Mouse (Mus musculus) G1E (cell line): ENCODE measurements around the gene Ralb. TPM values are rescaled to one million over a fixed set of nuclear protein-coding genes. Genes with fewer than 3 reads are reported as not detected.

Experiments
- ATAC-seq: 2 replicates; pipeline ENCODE4 v1.8.0; 2016; ENCODE audit warnings: mild to moderate bottlenecking; ENCODE audit not compliant: insufficient number of reproducible peaks, poor library complexity, low FRiP score, severe bottlenecking; ENCODE audit errors: extremely low read depth
- DNase-seq: peaks from one replicate; pipeline ENCODE4 v3.0.0; 2012; ENCODE audit warnings: low spot score
- H3K27me3 ChIP-seq: 2 replicates; pipeline ENCODE4 v1.6.1; 2012; ENCODE audit warnings: mild to moderate bottlenecking, low read length, inconsistent platforms; ENCODE audit not compliant: insufficient read depth
- H3K36me3 ChIP-seq: replicated peaks from 2 replicates; pipeline ENCODE3; 2012; ENCODE audit warnings: mild to moderate bottlenecking, inconsistent platforms
- H3K4me1 ChIP-seq: 2 replicates; pipeline ENCODE4 v1.6.1; 2012; ENCODE audit warnings: low read depth, low read length, inconsistent platforms, mixed read lengths; ENCODE audit not compliant: insufficient read depth
- H3K4me3 ChIP-seq: 2 replicates; pipeline ENCODE4 v1.5.1; 2012; ENCODE audit warnings: low read depth, mild to moderate bottlenecking, inconsistent platforms, low read length, moderate library complexity, mixed read lengths
- H3K9me3 ChIP-seq: replicated peaks from 2 replicates; pipeline ENCODE4 v1.6.1; 2012; ENCODE audit warnings: inconsistent platforms
- CTCF ChIP-seq: IDR thresholded peaks from 2 replicates; pipeline ENCODE4 v1.5.1; 2012; ENCODE audit warnings: low read depth, low read length, inconsistent platforms, mixed read lengths
- GATA1 ChIP-seq: IDR thresholded peaks from 2 replicates; pipeline ENCODE4 v1.6.1; 2012; ENCODE audit warnings: borderline replicate concordance, low read length, inconsistent platforms, mixed read lengths
- GATA2 ChIP-seq: IDR thresholded peaks from 2 replicates; pipeline ENCODE4 v1.6.1; 2012; ENCODE audit warnings: low read depth, low read length, inconsistent platforms, borderline replicate concordance
- POLR2AphosphoS5 ChIP-seq: IDR thresholded peaks from 2 replicates; pipeline ENCODE4 v1.6.1; 2012; ENCODE audit warnings: low read depth, low read length, inconsistent platforms; ENCODE audit not compliant: insufficient replicate concordance
- TAL1 ChIP-seq: conservative IDR thresholded peaks from 2 replicates; pipeline ENCODE4 v1.6.1; 2012; ENCODE audit warnings: low read depth, low read length, inconsistent platforms, mixed read lengths
- polyA plus RNA-seq: library from polyadenylated mRNA; stranded (reverse); fragments of >175 nt; gene quantifications from 2 replicates; pipeline ENCODE4 v1.2.3, GENCODE M21; 2012
- total RNA-seq, 2 experiments: library from RNA; stranded (forward) in 1 of 2; stranded (reverse) in 1 of 2; fragments of 200-1000 nt in 1 of 2; fragments of >200 nt in 1 of 2; fragmentation: Nextera tagmentation in 1 of 2; gene quantifications; 2 replicates each; pipeline ENCODE4 v1.2.3; 2014 to 2017

Gene Ralb
- total and polyA plus RNA-seq, 3 experiments, result 37.4 to 97.4 (median 60.5) TPM

DNA sequence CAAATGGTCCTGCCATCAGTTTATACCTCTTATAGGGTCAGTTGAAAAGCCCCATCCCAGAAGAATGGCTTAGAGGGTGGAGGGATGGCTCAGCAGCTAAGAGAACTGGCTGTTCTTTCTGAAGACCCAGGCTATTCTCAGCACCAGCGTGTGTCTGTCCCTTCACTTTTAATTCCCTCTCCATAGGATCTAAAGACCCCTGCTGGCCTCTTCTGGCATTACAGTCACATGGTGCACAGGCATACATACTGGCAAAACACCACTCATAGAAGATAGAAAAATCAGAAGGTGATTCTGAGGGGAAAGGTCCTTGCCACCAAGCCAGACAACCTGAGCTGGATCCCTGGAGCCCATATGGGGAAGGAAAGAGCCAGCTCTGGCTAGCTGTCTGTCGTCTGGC lies 41.2 kb downstream of the Ralb start:
- peaks cover 18% of the 10 kb centered on the region for H3K4me1 ChIP-seq
- ATAC-seq (peak; percentile 78), DNase-seq (peak; percentile 63)
- H3K4me3 ChIP-seq, result no peak overlapping the region
- H3K9me3 ChIP-seq, result no peaks in the 10 kb centered on the region
- H3K27me3 ChIP-seq, result peaks cover 48% of the 10 kb centered on the region
- H3K36me3 ChIP-seq, result peaks cover 7% of the 10 kb centered on the region
- no peak for TF ChIP-seq POLR2AphosphoS5
- no peak for TF ChIP-seq TAL1
- TF ChIP-seq GATA1, result no peak
- no peak for TF ChIP-seq GATA2
- peak; percentile 73 for TF ChIP-seq CTCF

- Histone ChIP-seq H3K4me3 (no peak overlapping the region), H3K27me3 (peaks cover 44% of the 10 kb centered on the region), H3K4me1 (peaks cover 25% of the 10 kb centered on the region), H3K9me3 (no peaks in the 10 kb centered on the region), H3K36me3 (no peaks in the 10 kb centered on the region)
- DNase-seq (no peak), ATAC-seq (no peak)
- no peak for TF ChIP-seq POLR2AphosphoS5
- no peak for TF ChIP-seq TAL1
- TF ChIP-seq GATA2, result no peak
- no peak for TF ChIP-seq CTCF
- TF ChIP-seq GATA1, result no peak
Observed at GRCm38 (mm10) chr1:119460062-119460461, 44.5 kb downstream of the Ralb start.

GRCm38 (mm10) chr1:119457993-119458605 lies 46.5 kb downstream of the Ralb start:
- Histone ChIP-seq H3K4me3 (no peak overlapping the region), H3K9me3 (no peaks in the 10 kb centered on the region), H3K36me3 (no peaks in the 10 kb centered on the region), H3K4me1 (peaks cover 25% of the 10 kb centered on the region), H3K27me3 (peaks cover 41% of the 10 kb centered on the region)
- ATAC-seq (0 out of 2 replicates have a peak, but pooled peaks have one; percentile 43), DNase-seq (peak; percentile 54)
- TF ChIP-seq GATA2 (no peak), TAL1 (no peak), CTCF (peak; percentile 53; the same call in 1 of the 2 replicates), POLR2AphosphoS5 (no peak), GATA1 (no peak)

DNA sequence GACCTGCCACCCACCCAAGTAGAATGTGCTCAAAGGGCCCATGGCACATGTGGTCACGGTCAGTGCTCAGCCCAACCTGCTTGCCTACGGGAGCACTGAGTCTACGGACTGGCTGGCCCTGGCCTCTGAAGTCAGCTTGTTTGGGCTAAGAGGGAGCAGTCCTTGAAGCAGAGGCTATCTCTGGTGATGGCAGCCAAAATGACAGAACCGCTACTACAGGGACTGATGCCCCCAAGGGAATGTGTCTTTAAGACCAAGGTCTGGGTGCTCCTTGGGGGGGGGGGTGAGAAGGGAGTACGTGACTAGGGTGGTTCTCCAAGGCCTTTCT lies 47.1 kb downstream of the Ralb start:
- H3K4me1 ChIP-seq, result peaks cover 24% of the 10 kb centered on the region
- H3K9me3 ChIP-seq, result no peaks in the 10 kb centered on the region
- TF ChIP-seq CTCF, result no peak
- no peak for TF ChIP-seq TAL1
- no peak for TF ChIP-seq GATA1
- TF ChIP-seq POLR2AphosphoS5, result no peak
- no peak for TF ChIP-seq GATA2
- peaks cover 42% of the 10 kb centered on the region for H3K27me3 ChIP-seq
- DNase-seq, result no peak
- H3K36me3 ChIP-seq, result no peaks in the 10 kb centered on the region
- ATAC-seq, result no peak
- H3K4me3 ChIP-seq, result no peak overlapping the region

DNA sequence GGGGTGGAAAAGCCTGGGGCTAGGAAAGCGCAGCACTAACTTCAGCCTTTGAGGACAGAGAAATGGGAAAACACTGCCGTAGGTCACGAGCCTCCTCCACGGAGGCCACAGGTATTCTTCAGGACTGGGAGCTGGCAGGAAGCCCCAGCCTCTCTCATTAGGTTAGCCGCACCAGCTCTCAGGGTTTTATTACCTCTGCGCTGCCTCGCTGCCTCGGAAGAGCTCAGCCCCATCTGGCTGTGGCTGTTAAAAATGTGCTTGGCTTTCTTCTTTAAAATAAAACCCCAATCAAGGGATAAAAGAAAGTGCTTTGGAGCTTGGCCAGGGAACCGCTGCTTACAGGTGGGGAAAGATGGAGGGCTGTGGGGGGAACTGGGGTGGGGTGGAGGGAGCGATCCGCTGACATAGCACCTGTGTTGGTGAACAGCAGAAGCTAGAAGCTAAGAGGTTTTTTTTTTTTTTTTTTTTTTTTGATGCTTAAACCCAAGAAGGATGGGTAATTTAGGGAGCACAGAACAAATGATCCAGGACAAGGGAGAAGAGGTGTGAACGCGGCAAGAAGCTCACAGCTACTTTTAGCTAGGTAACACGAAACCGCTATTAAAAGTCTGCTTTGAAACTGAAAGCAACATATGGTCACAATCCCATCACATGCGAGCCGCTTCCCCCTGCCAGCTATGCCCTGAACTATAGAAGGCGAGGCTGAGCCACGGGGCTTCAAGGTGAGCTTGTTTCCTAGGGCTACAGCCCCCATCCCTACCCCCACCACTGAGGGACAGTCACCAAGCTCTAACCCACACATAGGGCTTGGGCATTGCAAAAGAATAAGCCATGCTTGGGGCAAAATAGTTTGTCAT lies 47.7 kb downstream of the Ralb start:
- no peak overlapping the region for H3K4me3 ChIP-seq
- ATAC-seq, result no peak

DNA sequence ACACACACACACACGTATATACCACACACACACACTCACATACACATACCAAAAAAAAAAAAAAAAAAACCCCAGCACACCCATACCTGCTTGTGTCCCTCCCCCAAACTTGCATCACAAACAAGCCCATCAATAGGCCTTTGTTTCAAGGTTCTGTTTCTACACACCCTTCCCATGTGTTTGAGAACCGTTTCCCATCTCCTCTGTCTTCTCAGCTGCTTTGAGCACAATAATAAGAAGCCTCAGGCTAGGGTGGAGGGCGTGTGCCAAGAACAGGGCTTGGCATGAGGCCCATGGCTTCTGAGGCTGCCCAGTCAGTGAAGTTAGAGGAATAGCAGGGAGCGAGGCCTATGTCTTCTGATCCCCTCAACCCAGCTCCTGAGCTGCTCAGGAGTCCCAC lies 50.9 kb downstream of the Ralb start:
- Histone ChIP-seq H3K4me3 (no peak overlapping the region), H3K9me3 (no peaks in the 10 kb centered on the region), H3K36me3 (no peaks in the 10 kb centered on the region), H3K27me3 (peaks cover 30% of the 10 kb centered on the region), H3K4me1 (peaks cover 10% of the 10 kb centered on the region; the same call in 1 of the 2 replicates)
- TF ChIP-seq GATA1, result no peak
- TF ChIP-seq CTCF, result no peak
- TF ChIP-seq TAL1, result no peak
- TF ChIP-seq GATA2, result no peak
- ATAC-seq (no peak), DNase-seq (no peak)

More for the DNA sequence above, 47.7 kb downstream of the Ralb start:
- Histone ChIP-seq H3K4me1 (peaks cover 21% of the 10 kb centered on the region), H3K9me3 (no peaks in the 10 kb centered on the region), H3K27me3 (peaks cover 37% of the 10 kb centered on the region), H3K36me3 (no peaks in the 10 kb centered on the region)
- no peak for DNase-seq
- TF ChIP-seq POLR2AphosphoS5 (no peak), GATA1 (no peak), GATA2 (no peak)
